Mouse (Mus musculus) neural tube, embryonic 12.5 days (tissue): ENCODE results near the gene Sspn. TPM values are rescaled to one million over a fixed set of nuclear protein-coding genes. Genes with fewer than 3 reads are reported as not detected.

ENCODE experiments used
- ATAC-seq: fragments of 200-750 bp; cut with Nextera tagmentation; 2 replicates; pipeline ENCODE4 v1.8.0; 2017; ENCODE audit warnings: low read depth, mild to moderate bottlenecking, moderate TSS enrichment, moderate library complexity; ENCODE audit not compliant: low FRiP score
- H3K27ac ChIP-seq: fragments of 300-500 bp; sonication (generic); 2 replicates; pipeline ENCODE4 v1.5.1; 2016
- H3K27me3 ChIP-seq: fragments of 300-500 bp; sonication (generic); replicated peaks from 2 replicates; pipeline ENCODE4 v1.6.1; 2016; ENCODE audit warnings: mild to moderate bottlenecking
- H3K36me3 ChIP-seq: fragments of 300-500 bp; sonication (generic); 2 replicates; pipeline ENCODE4 v1.6.1; 2016; ENCODE audit warnings: mild to moderate bottlenecking
- H3K4me1 ChIP-seq: fragments of 300-500 bp; sonication (generic); 2 replicates; pipeline ENCODE4 v1.6.1; 2016
- H3K4me2 ChIP-seq: fragments of 300-500 bp; sonication (generic); replicated peaks from 2 replicates; pipeline ENCODE4 v1.6.1; 2016; ENCODE audit warnings: mild to moderate bottlenecking
- H3K4me3 ChIP-seq: fragments of 300-500 bp; sonication (generic); 2 replicates; pipeline ENCODE4 v1.5.1; 2016
- H3K9ac ChIP-seq: fragments of 300-500 bp; sonication (generic); 2 replicates; pipeline ENCODE4 v1.6.1; 2016; ENCODE audit warnings: mild to moderate bottlenecking
- H3K9me3 ChIP-seq: fragments of 300-500 bp; sonication (generic); 2 replicates; pipeline ENCODE4 v1.6.1; 2016; ENCODE audit warnings: mild to moderate bottlenecking
- WGBS: fragments of 180-500 bp; shearing (Covaris S2); methylation state at CpG from one replicate; pipeline ENCODE4 v1.1.7; 2016; 5-methylcytosine and 5-hydroxymethylcytosine counted together
- polyA plus RNA-seq: library from polyadenylated mRNA; unstranded; fragments of >200 nt; fragmentation: Nextera tagmentation; extraction: Ambion mirVana; gene quantifications from 2 replicates; pipeline ENCODE4 v1.2.1, GENCODE M21; 2016

Sspn gene
- polyA plus RNA-seq, 1 experiment from 2014 or later = 3.7 TPM

GRCm38 (mm10) chr6:145990578-145990977, 59.1 kb downstream of the Sspn start:
- no peak overlapping the region for H3K9ac ChIP-seq
- H3K27ac ChIP-seq = no peak overlapping the region
- 80% methylated on average over 1 of the region's 1 CpGs for WGBS

GRCm38 (mm10) chr6:145992526-145992925, 61.1 kb downstream of the Sspn start:
- Histone ChIP-seq H3K4me3 (no peak overlapping the region), H3K4me1 (no peaks in the 10 kb centered on the region), H3K36me3 (no peaks in the 10 kb centered on the region), H3K27me3 (no peaks in the 10 kb centered on the region), H3K9ac (no peak overlapping the region), H3K9me3 (no peaks in the 10 kb centered on the region), H3K4me2 (no peak overlapping the region), H3K27ac (no peak overlapping the region)
- no peak for ATAC-seq
- WGBS = 76% methylated on average over 11 of the region's 11 CpGs

More at GRCm38 (mm10) chr6:145990578-145990977, 59.1 kb downstream of the Sspn start:
- Histone ChIP-seq H3K36me3 (no peaks in the 10 kb centered on the region), H3K9me3 (no peaks in the 10 kb centered on the region), H3K4me3 (no peak overlapping the region), H3K4me2 (no peak overlapping the region), H3K4me1 (no peaks in the 10 kb centered on the region), H3K27me3 (no peaks in the 10 kb centered on the region)
- no peak for ATAC-seq

- no peak overlapping the region for H3K9ac ChIP-seq
- WGBS = 89% methylated on average over 10 of the region's 10 CpGs
- no peak overlapping the region for H3K4me2 ChIP-seq
- H3K27me3 ChIP-seq = no peaks in the 10 kb centered on the region
- H3K36me3 ChIP-seq = no peaks in the 10 kb centered on the region
- H3K4me3 ChIP-seq = no peak overlapping the region
- no peaks in the 10 kb centered on the region for H3K9me3 ChIP-seq
- no peaks in the 10 kb centered on the region for H3K4me1 ChIP-seq
- no peak overlapping the region for H3K27ac ChIP-seq
- ATAC-seq = no peak
Measured at GRCm38 (mm10) chr6:145992985-145993384, 61.5 kb downstream of the Sspn start.

- H3K27ac ChIP-seq = no peak overlapping the region
- H3K9ac ChIP-seq = no peak overlapping the region
- peak; percentile 48; the same call in 1 of the 2 replicates for ATAC-seq
- no peak overlapping the region for H3K4me2 ChIP-seq
- no peaks in the 10 kb centered on the region for H3K9me3 ChIP-seq
- H3K27me3 ChIP-seq = no peaks in the 10 kb centered on the region
- peaks cover 7% of the 10 kb centered on the region; the same call in 1 of the 2 replicates for H3K4me1 ChIP-seq
- H3K36me3 ChIP-seq = no peaks in the 10 kb centered on the region
- 35% methylated on average over 13 of the region's 13 CpGs for WGBS
- H3K4me3 ChIP-seq = no peak overlapping the region
Measured at GRCm38 (mm10) chr6:145998314-145999007, 67.0 kb downstream of the Sspn start.

- WGBS = 95% methylated on average over 1 of the region's 1 CpGs
- Histone ChIP-seq H3K4me1 (peaks cover 7% of the 10 kb centered on the region; the same call in 1 of the 2 replicates), H3K36me3 (no peaks in the 10 kb centered on the region), H3K4me2 (no peak overlapping the region), H3K27ac (no peak overlapping the region), H3K9me3 (no peaks in the 10 kb centered on the region), H3K27me3 (no peaks in the 10 kb centered on the region), H3K9ac (no peak overlapping the region), H3K4me3 (no peak overlapping the region)
- ATAC-seq = no peak
Measured at GRCm38 (mm10) chr6:146000767-146001166, 69.3 kb downstream of the Sspn start.

- 90% methylated on average over 22 of the region's 22 CpGs for whole genome bisulfite sequencing
- H3K36me3 ChIP-seq = no peaks in the 10 kb centered on the region
- ATAC-seq = no peak
- no peak overlapping the region for H3K27ac ChIP-seq
- no peak overlapping the region for H3K9ac ChIP-seq
- H3K27me3 ChIP-seq = no peaks in the 10 kb centered on the region
- H3K4me2 ChIP-seq = no peak overlapping the region
- H3K4me1 ChIP-seq = peaks cover 7% of the 10 kb centered on the region; the same call in 1 of the 2 replicates
- no peaks in the 10 kb centered on the region for H3K9me3 ChIP-seq
- H3K4me3 ChIP-seq = no peak overlapping the region
Measured at GRCm38 (mm10) chr6:146001396-146002191, 70.2 kb downstream of the Sspn start.

GRCm38 (mm10) chr6:146004174-146004601, 72.7 kb downstream of the Sspn start:
- Histone ChIP-seq H3K36me3 (no peaks in the 10 kb centered on the region), H3K4me2 (no peak overlapping the region), H3K4me1 (0 out of 2 replicates have a peak, but pooled peaks cover 11% of the 10 kb centered on the region), H3K9ac (no peak overlapping the region), H3K9me3 (no peaks in the 10 kb centered on the region), H3K27me3 (no peaks in the 10 kb centered on the region), H3K27ac (no peak overlapping the region), H3K4me3 (no peak overlapping the region)
- ATAC-seq = no peak
- 89% methylated on average over 3 of the region's 3 CpGs for WGBS

GRCm38 (mm10) chr6:146005129-146005886, 73.9 kb downstream of the Sspn start:
- Histone ChIP-seq H3K27ac (no peak overlapping the region), H3K36me3 (no peaks in the 10 kb centered on the region), H3K9ac (no peak overlapping the region), H3K4me2 (no peak overlapping the region), H3K27me3 (no peaks in the 10 kb centered on the region), H3K4me3 (no peak overlapping the region), H3K9me3 (no peaks in the 10 kb centered on the region), H3K4me1 (0 out of 2 replicates have a peak, but pooled peaks cover 12% of the 10 kb centered on the region)
- no peak for ATAC-seq
- WGBS = 86% methylated on average over 11 of the region's 11 CpGs

- Histone ChIP-seq H3K9ac (no peak overlapping the region), H3K4me2 (no peak overlapping the region), H3K27me3 (no peaks in the 10 kb centered on the region), H3K4me1 (0 out of 2 replicates have a peak, but pooled peaks cover 12% of the 10 kb centered on the region), H3K4me3 (no peak overlapping the region), H3K9me3 (no peaks in the 10 kb centered on the region), H3K36me3 (no peaks in the 10 kb centered on the region), H3K27ac (no peak overlapping the region)
- WGBS = 55% methylated on average over 3 of the region's 3 CpGs
- no peak for ATAC-seq
Measured at GRCm38 (mm10) chr6:146005935-146006564, 74.6 kb downstream of the Sspn start.

- Histone ChIP-seq H3K27ac (no peak overlapping the region), H3K4me3 (no peak overlapping the region), H3K36me3 (no peaks in the 10 kb centered on the region), H3K27me3 (no peaks in the 10 kb centered on the region), H3K4me2 (no peak overlapping the region), H3K9ac (no peak overlapping the region), H3K4me1 (0 out of 2 replicates have a peak, but pooled peaks cover 12% of the 10 kb centered on the region), H3K9me3 (no peaks in the 10 kb centered on the region)
- ATAC-seq = no peak
- 68% methylated on average over 3 of the region's 3 CpGs for WGBS
Measured at GRCm38 (mm10) chr6:146006753-146007152, 75.3 kb downstream of the Sspn start.

- Histone ChIP-seq H3K27me3 (no peaks in the 10 kb centered on the region), H3K36me3 (no peaks in the 10 kb centered on the region), H3K9ac (no peak overlapping the region), H3K4me2 (no peak overlapping the region), H3K9me3 (no peaks in the 10 kb centered on the region), H3K27ac (no peak overlapping the region), H3K4me3 (no peak overlapping the region), H3K4me1 (0 out of 2 replicates have a peak, but pooled peaks cover 12% of the 10 kb centered on the region)
- ATAC-seq = no peak
- whole genome bisulfite sequencing = 59% methylated on average over 5 of the region's 5 CpGs
Measured at GRCm38 (mm10) chr6:146008450-146008981, 77.1 kb downstream of the Sspn start.
